In the genomic region with DNA sequence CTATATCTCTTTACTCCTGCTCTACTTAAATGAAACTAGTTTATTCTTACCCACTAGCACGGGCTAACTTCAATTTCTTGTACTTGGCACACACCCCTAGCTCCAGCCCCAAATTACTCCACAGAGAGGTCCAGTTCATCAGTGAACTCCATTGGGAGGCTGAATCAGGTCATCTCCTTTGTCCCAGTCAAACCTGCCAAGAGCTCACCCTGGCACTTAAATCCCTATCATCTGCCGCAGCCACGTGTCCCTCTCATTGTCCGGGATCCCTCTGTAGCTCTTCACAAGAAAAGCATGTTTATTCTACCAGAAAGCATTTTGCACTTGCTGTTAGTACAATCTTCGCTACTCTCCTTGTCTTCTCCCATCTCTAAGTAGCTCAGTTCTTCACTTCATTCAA, we compare ENCODE assay signal across 18 mouse cellular contexts.
"Had no signal": no experiment of that assay in that cellular context is flagged by ENCODE, and none has a peak within 500 bp of the region (broad histone marks: within the 10 kb centered on the region; RNA-seq: fewer than 3 reads in every experiment).

No protein-coding gene starts in this region.

- H3K27ac ChIP-seq: limb, embryonic 10.5 days; limb, embryonic 13.5 days; liver, embryonic 14.5 days; lung, embryonic 15.5 days; stomach, postnatal 0 days had no signal

- H3K27me3 ChIP-seq: limb, embryonic 13.5 days; lung, embryonic 15.5 days had no signal

- DNase-seq: kidney, adult 9 months; kidney, postnatal 14 days; kidney, postnatal 4 days; liver; liver, postnatal 0 days; lung, postnatal 10 days; lung, postnatal 4 days; midbrain, embryonic 14.5 days; right cerebral cortex, adult 18-20 months; right cerebral cortex, postnatal 14 days; right cerebral cortex, postnatal 4 days; thymus, adult 2 months; thymus, postnatal 14 days had no signal

- H3K4me3 ChIP-seq: limb, embryonic 10.5 days; limb, embryonic 13.5 days; lung, embryonic 15.5 days had no signal

- H3K4me1 ChIP-seq: limb, embryonic 10.5 days; limb, embryonic 13.5 days; lung, embryonic 15.5 days had no signal
